Mouse (Mus musculus) hindbrain, embryonic 13.5 days (tissue): ENCODE data around the gene Gm20671. TPM values are rescaled to one million over a fixed set of nuclear protein-coding genes. Genes with fewer than 3 reads are reported as not detected.

Experiments used
- ATAC-seq: fragments of 200-750 bp; cut with Nextera tagmentation; 2 replicates; pipeline ENCODE4 v1.8.0; 2017; ENCODE audit warnings: moderate TSS enrichment; ENCODE audit not compliant: low FRiP score
- H3K27ac ChIP-seq: fragments of 300-500 bp; sonication (generic); 2 replicates; pipeline ENCODE4 v1.5.1; 2015; ENCODE audit warnings: inconsistent platforms, mild to moderate bottlenecking, moderate library complexity
- H3K27me3 ChIP-seq: fragments of 300-500 bp; sonication (generic); 2 replicates; pipeline ENCODE4 v1.6.1; 2015; ENCODE audit warnings: mild to moderate bottlenecking, inconsistent platforms
- H3K36me3 ChIP-seq: fragments of 300-500 bp; sonication (generic); 2 replicates; pipeline ENCODE4 v1.6.1; 2015; ENCODE audit warnings: mild to moderate bottlenecking, inconsistent platforms
- H3K4me1 ChIP-seq: fragments of 300-500 bp; sonication (generic); replicated peaks from 2 replicates; pipeline ENCODE4 v1.6.1; 2015; ENCODE audit warnings: inconsistent platforms
- H3K4me2 ChIP-seq: fragments of 300-500 bp; sonication (generic); 2 replicates; pipeline ENCODE4 v1.6.1; 2015; ENCODE audit warnings: inconsistent platforms, mild to moderate bottlenecking, moderate library complexity
- H3K4me3 ChIP-seq: fragments of 300-500 bp; sonication (generic); 2 replicates; pipeline ENCODE4 v1.5.1; 2015; ENCODE audit warnings: mild to moderate bottlenecking, inconsistent platforms
- H3K9ac ChIP-seq: fragments of 300-500 bp; sonication (generic); 2 replicates; pipeline ENCODE4 v1.6.1; 2015; ENCODE audit warnings: mild to moderate bottlenecking, inconsistent platforms
- H3K9me3 ChIP-seq: fragments of 300-500 bp; sonication (generic); 2 replicates; pipeline ENCODE4 v1.6.1; 2016; ENCODE audit warnings: inconsistent platforms
- WGBS: fragments of 180-500 bp; shearing (Covaris S2); methylation state at CpG from one replicate; pipeline ENCODE4 v1.1.7; 2015; 5-methylcytosine and 5-hydroxymethylcytosine counted together
- polyA plus RNA-seq: library from polyadenylated mRNA; unstranded; fragments of >200 nt; fragmentation: Nextera tagmentation; extraction: Ambion mirVana; gene quantifications from 2 replicates; pipeline ENCODE4 v1.2.1, GENCODE M21; 2015

The Gm20671 gene
- polyA plus RNA-seq, 1 experiment from 2014 or later = not detected

DNA sequence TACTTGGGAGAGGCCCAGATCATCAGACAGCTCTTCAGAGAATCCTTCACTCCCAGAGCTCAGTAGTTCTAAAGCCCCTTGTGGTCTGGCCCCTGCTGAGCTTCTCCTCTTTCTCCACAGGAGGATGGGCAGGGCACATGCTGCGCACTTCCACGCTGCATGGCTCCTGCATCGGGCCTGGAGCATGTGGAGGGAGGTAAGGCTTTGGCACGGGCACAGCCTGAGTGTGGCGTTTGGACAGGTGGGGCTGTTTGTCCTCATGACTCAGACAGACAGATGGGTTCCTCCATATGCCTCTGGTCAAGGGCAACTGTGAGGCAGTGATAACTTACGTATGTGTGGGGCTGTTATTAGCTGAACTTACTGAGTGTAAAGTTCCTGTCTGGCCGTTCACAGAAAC lies 104.6 kb downstream of the Gm20671 start:
- Histone ChIP-seq H3K27ac (no peak overlapping the region), H3K4me1 (no peaks in the 10 kb centered on the region), H3K27me3 (no peaks in the 10 kb centered on the region), H3K36me3 (no peaks in the 10 kb centered on the region), H3K4me2 (no peak overlapping the region), H3K9me3 (no peaks in the 10 kb centered on the region), H3K4me3 (no peak overlapping the region), H3K9ac (no peak overlapping the region)
- ATAC-seq = no peak
- WGBS = 80% methylated on average over 7 of the region's 7 CpGs

DNA sequence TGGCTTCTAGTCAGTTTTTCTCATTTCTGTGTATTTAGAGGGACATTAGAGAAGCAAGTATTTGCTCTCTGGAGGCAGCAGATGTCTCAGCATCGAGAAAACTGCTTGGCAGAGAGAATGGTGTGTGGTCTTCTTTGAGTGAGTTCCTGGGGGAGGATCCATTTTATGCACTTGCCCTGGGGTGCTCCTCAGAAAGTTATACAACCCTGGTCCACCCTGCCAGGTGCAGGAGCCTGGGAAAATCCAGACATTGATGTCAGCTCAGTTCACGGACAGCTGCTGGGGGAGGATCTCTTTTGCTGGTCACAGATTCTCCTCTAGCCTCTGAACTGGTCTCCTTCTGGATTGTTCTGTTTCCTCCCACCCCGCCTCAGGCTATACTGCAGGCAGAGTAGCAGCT lies 105.6 kb downstream of the Gm20671 start:
- Histone ChIP-seq H3K9ac (no peak overlapping the region), H3K9me3 (no peaks in the 10 kb centered on the region), H3K27ac (no peak overlapping the region), H3K4me2 (no peak overlapping the region), H3K27me3 (no peaks in the 10 kb centered on the region), H3K4me3 (no peak overlapping the region), H3K36me3 (no peaks in the 10 kb centered on the region), H3K4me1 (no peaks in the 10 kb centered on the region)
- no peak for ATAC-seq
- WGBS = 69% methylated on average over 3 of the region's 3 CpGs

DNA sequence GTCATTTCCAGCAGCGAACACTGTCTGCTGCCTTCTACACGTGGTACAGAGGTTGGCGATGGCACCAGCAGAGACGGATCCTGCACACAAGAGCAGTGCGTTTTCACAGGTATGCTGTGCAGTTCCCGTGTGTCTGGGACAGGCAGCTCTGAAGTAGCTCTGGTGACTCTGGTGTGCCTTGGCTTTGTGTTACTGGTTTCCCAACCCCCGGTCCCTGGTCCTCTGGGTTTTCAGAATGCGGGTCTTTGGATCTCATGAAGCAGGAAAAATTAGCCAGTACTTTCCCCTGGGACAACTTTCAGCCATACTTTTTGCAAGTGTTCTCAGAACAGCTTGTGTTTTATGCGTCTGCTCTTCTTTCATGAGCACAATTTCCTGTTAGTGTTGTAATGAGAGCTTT lies 106.5 kb downstream of the Gm20671 start:
- no peaks in the 10 kb centered on the region for H3K36me3 ChIP-seq
- H3K27me3 ChIP-seq = no peaks in the 10 kb centered on the region
- 82% methylated on average over 9 of the region's 9 CpGs for WGBS
- no peak overlapping the region for H3K4me3 ChIP-seq
- ATAC-seq = no peak
- no peaks in the 10 kb centered on the region for H3K4me1 ChIP-seq
- H3K9ac ChIP-seq = no peak overlapping the region
- no peak overlapping the region for H3K27ac ChIP-seq
- H3K9me3 ChIP-seq = no peaks in the 10 kb centered on the region
- H3K4me2 ChIP-seq = no peak overlapping the region

DNA sequence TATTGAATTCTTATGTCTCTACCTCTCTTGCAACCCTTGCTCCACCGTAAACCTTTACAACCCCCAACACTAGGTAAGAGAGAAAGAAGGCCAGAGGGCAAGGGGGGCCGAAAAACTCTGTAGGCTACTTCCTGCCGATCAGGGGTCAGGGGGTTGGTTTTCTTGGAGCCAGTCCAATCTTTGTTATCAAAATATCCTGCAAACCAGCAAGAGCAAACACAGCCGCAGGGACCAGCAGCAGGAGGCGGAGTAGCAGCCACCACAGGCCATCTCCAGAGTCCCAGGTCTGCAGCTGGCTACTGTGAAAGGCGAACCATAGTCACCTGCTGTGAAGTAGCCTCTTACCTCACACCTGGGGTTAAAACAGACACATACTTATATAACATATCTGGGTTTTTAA lies 108.0 kb downstream of the Gm20671 start:
- WGBS = 61% methylated on average over 6 of the region's 6 CpGs
- Histone ChIP-seq H3K36me3 (no peaks in the 10 kb centered on the region), H3K4me2 (no peak overlapping the region), H3K4me1 (no peaks in the 10 kb centered on the region), H3K9ac (no peak overlapping the region), H3K27ac (no peak overlapping the region), H3K9me3 (no peaks in the 10 kb centered on the region), H3K27me3 (no peaks in the 10 kb centered on the region), H3K4me3 (no peak overlapping the region)
- no peak for ATAC-seq

DNA sequence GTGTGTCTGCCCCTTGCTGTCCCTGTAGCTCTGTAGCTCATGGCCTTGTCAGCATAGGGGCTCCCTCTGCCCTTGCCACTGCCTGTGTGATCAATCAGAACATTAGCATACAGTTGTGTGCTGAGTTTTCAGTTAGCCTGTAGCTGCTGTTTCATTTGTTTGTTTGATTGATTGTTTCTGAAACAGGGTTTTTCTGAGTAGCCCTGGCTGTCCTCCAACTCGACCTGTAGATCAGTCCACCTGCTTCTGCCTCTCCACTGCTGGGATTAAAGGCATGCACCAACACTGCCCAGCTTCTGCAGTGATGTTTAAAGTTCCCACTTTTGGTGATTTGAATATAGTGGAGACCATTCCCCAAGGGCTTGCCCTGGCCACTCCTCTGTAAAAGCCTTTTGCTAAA lies 109.2 kb downstream of the Gm20671 start:
- 45% methylated on average over 1 of the region's 1 CpGs for WGBS

DNA sequence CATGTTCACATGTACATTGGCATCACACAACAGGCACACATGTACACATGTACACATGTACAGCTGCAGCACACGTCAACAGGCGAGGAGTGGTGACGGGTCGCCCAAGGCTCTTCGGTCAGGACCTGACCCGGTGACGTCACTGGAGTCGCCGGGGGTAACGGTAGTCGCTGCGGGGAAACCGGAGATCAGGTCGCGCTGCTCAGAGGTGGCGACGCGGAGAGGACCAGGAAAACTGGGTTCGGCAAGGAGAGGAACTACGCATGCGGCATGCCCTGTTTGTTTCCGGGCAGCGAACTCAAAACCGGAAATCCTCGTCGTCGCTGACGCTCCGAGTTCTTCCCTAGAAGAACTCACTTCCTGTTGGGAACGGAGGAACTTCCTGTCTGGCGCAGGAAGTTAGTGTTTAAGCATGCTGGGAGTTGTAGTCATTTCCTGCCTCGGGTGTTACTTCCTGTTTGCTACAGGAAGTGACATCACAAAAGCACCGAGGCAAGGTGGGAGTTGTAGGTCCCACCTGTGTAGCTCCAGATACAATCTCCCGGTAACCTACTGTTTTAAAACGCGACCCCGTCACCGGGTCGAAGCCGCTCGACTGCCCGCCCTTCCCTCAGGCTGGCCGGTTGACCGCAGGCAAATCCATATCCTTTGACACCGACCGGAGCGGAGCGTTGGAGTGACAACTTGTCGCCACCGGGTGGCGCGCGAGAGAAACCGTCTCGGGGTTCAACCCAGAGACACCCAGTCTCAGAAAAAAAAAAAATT lies 113.0 kb downstream of the Gm20671 start:
- under 1% methylated on average over 55 of the region's 55 CpGs for WGBS
- Histone ChIP-seq H3K27me3 (no peaks in the 10 kb centered on the region), H3K4me1 (peaks cover 13% of the 10 kb centered on the region), H3K27ac (peak overlapping the region; percentile 87), H3K4me2 (peak overlapping the region; percentile 86), H3K9me3 (no peaks in the 10 kb centered on the region), H3K4me3 (peak overlapping the region; percentile 72), H3K36me3 (no peaks in the 10 kb centered on the region), H3K9ac (peak overlapping the region; percentile 78)
- peak; percentile 99 for ATAC-seq

More for the DNA sequence above, 109.2 kb downstream of the Gm20671 start:
- ATAC-seq = no peak
- Histone ChIP-seq H3K4me2 (no peak overlapping the region), H3K4me1 (peaks cover 7% of the 10 kb centered on the region), H3K4me3 (no peak overlapping the region), H3K27me3 (no peaks in the 10 kb centered on the region), H3K9me3 (no peaks in the 10 kb centered on the region), H3K36me3 (no peaks in the 10 kb centered on the region), H3K9ac (no peak overlapping the region), H3K27ac (no peak overlapping the region)

DNA sequence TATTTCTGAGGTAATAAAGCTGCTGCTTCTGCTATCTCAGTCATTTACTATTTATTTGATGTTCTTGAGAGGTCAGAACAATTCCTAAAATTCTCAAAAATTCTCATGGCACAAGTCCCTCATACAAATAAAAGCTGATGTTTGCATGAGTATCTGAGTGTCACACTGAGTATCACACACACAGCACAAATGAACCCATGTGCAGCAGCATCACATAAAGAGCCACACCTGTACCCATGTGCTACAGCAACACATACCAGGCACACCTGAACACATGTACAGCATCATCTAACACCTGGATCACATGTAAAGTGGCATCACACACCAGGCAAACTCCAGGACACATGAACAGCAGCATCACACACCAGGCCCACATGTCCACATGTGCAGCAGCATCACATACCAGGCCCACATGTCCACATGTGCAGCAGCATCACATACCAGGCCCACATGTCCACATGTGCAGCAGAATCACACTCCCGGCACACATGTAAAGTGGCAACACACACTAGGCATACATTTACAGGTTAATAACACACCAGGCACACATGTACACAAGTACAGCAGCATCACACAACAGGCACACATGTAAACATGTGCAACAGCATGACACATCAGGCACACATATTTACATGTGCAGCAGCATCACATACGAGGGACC lies 113.7 kb downstream of the Gm20671 start:
- Histone ChIP-seq H3K4me1 (peaks cover 13% of the 10 kb centered on the region), H3K27ac (peak overlapping the region; percentile 87), H3K9ac (peak overlapping the region; percentile 78), H3K4me2 (peak overlapping the region; percentile 86), H3K4me3 (peak overlapping the region; percentile 72), H3K36me3 (no peaks in the 10 kb centered on the region), H3K9me3 (no peaks in the 10 kb centered on the region), H3K27me3 (no peaks in the 10 kb centered on the region)
- 28% methylated on average over 2 of the region's 2 CpGs for WGBS
- ATAC-seq = no peak; the same call in 1 of the 2 replicates

DNA sequence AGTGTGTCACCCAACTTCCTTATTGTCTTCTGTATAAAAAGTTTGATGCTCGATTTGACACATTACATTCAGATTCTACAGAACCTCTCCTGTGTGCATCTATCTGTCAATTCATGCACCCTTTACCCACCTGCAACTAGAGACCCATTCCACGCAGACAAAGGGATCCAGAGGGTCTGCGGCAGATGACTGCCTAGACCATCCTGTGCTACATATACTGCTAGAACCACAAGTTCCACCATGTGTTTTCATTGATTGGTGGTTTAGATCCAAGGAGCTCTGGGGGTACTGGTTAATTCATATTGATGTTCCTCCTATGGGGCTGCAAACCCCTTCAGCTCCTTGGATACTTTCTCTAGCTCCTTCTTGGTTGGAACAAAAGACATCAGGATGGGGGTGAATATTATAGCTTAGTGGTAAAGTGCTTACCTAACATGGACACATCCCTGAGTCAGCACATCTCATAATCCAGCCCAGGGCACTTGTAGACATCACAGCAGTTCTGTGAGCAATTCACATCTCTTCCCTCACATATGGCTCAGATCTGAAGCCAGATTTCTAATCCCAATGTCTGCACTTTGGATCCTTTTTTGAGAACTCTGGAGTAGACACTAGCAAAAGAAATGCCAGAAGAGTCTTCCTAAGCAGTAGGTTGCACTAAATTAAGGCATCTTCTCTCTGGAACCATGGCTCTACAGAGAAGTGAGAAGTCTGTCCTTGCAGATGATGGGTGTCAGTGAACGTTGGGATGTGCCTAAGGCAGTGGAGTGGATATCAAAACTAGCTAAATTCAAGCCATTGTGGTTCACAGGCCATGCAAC lies 114.5 kb downstream of the Gm20671 start:
- H3K4me1 ChIP-seq = peaks cover 13% of the 10 kb centered on the region
- H3K9me3 ChIP-seq = no peaks in the 10 kb centered on the region
- peak overlapping the region; percentile 72 for H3K4me3 ChIP-seq
- WGBS = 73% methylated on average over 4 of the region's 4 CpGs
- peak overlapping the region; percentile 78 for H3K9ac ChIP-seq
- H3K27ac ChIP-seq = 0 out of 2 replicates have a peak overlapping the region, but pooled peaks have one; percentile 87
- peak overlapping the region; percentile 86 for H3K4me2 ChIP-seq
- no peaks in the 10 kb centered on the region for H3K27me3 ChIP-seq
- no peak for ATAC-seq
- H3K36me3 ChIP-seq = no peaks in the 10 kb centered on the region

DNA sequence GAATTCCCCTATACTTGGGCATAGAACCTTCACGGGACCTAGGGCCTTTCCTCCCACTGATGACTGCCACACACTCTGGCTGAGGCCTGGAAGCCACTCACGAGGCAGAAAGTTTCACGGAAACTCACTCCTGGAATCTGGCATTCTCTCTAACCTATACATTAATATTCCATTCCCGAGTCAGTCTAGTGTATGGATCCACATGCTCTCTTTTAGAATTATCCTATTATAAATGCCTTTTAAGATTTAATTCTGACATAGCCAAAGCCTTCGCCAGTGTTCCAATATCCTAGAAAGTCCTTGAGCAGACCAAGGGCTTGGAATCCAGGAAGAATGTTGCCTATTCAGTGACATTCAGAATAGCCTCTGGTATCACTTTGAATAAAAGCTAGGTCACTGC lies 115.4 kb downstream of the Gm20671 start:
- no peak for ATAC-seq
- H3K9ac ChIP-seq = no peak overlapping the region
- H3K4me2 ChIP-seq = no peak overlapping the region
- 80% methylated on average over 5 of the region's 5 CpGs for WGBS
- H3K36me3 ChIP-seq = no peaks in the 10 kb centered on the region
- H3K9me3 ChIP-seq = no peaks in the 10 kb centered on the region
- peaks cover 13% of the 10 kb centered on the region for H3K4me1 ChIP-seq
- no peak overlapping the region for H3K27ac ChIP-seq
- H3K4me3 ChIP-seq = no peak overlapping the region
- no peaks in the 10 kb centered on the region for H3K27me3 ChIP-seq

DNA sequence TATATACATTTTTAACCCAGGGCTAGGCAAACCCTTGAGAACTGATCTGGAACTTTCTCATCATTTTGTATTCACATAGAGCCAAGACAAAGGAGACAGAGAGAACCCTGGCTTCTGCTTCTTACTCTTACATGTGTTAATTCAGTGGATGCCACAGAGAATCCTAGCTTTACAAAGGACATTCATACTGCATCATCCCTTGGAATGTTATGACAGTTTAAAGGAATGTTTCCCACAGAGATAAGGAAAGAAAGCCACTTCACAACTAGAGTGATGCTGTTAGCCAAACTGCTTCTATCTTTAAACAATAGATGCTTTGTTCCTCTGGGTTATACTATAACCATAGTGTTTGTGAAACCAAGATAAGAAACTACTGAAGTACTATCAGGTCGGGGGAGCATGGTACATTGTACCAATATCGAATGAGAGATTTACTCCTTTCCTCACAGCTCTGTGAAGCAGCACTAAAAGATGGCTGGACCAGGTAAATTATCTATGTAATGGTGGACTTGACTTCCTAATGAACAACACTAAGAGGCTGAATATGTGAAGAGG lies 120.6 kb downstream of the Gm20671 start:
- Histone ChIP-seq H3K9me3 (no peaks in the 10 kb centered on the region), H3K9ac (no peak overlapping the region), H3K4me1 (no peaks in the 10 kb centered on the region), H3K4me3 (no peak overlapping the region), H3K27ac (no peak overlapping the region), H3K27me3 (no peaks in the 10 kb centered on the region), H3K36me3 (no peaks in the 10 kb centered on the region), H3K4me2 (no peak overlapping the region)
- no peak for ATAC-seq
- 76% methylated on average over 2 of the region's 2 CpGs for WGBS

DNA sequence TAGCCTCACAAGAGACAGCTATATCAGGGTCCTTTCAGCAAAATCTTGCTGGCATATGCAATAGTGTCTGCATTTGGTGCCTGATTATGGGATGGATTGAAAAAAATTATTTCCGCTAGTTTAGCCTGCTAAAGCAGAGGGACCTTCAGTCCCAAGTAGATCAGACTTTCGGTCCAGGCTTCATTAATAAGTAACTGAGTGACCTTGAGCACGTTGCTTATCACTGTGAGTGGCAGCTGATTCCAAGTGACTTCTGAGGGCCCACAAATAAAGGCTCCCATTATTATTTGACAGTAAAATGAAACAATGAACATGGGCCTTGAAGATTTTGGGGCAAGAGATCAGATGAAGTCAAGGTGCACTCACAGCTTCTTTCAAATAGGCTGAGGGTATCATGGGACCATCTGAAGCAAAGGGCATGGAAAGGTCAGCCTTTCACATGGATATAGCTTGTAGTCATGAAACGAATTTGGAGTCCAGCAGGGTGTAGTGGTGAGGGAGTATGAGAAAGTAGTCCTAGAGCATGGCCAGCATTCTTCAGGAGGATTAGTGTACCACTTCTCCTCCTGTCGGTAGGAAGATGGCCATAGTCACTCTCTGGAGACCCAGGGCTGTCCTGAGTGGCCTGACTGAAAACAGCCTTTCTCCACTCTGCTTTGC lies 129.6 kb downstream of the Gm20671 start:
- H3K4me3 ChIP-seq = no peak overlapping the region
- H3K27ac ChIP-seq = no peak overlapping the region
- no peak overlapping the region for H3K4me2 ChIP-seq
- WGBS = 70% methylated on average over 5 of the region's 5 CpGs
- no peak for ATAC-seq
- no peaks in the 10 kb centered on the region for H3K9me3 ChIP-seq
- H3K9ac ChIP-seq = no peak overlapping the region
- no peaks in the 10 kb centered on the region for H3K27me3 ChIP-seq
- no peaks in the 10 kb centered on the region for H3K36me3 ChIP-seq
- H3K4me1 ChIP-seq = no peaks in the 10 kb centered on the region

DNA sequence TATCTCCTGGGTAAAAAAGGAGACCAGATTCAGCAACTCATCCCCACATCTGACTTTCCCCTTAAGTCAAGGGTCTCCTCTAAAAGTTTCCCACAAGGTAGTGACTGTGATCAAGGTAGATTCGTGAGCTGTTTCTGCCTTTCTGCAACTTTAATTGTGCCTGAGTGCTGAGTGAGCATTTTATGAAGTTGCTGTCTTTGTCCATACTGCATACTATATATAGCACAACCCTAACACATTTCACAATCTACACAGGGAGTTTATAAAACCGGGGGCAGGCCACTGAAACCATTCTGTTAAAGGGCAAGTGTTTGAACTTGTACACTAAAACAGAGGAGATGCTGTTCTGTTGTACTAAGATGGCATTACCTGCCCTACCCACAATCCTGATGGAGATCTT lies 133.5 kb downstream of the Gm20671 start:
- Histone ChIP-seq H3K27me3 (no peaks in the 10 kb centered on the region), H3K4me3 (no peak overlapping the region), H3K4me1 (no peaks in the 10 kb centered on the region), H3K27ac (no peak overlapping the region), H3K9ac (no peak overlapping the region), H3K9me3 (no peaks in the 10 kb centered on the region), H3K4me2 (no peak overlapping the region), H3K36me3 (no peaks in the 10 kb centered on the region)
- WGBS = 71% methylated on average over 2 of the region's 2 CpGs
- no peak for ATAC-seq
